17 mouse cellular contexts compared by ENCODE assay signal in the genomic region with DNA sequence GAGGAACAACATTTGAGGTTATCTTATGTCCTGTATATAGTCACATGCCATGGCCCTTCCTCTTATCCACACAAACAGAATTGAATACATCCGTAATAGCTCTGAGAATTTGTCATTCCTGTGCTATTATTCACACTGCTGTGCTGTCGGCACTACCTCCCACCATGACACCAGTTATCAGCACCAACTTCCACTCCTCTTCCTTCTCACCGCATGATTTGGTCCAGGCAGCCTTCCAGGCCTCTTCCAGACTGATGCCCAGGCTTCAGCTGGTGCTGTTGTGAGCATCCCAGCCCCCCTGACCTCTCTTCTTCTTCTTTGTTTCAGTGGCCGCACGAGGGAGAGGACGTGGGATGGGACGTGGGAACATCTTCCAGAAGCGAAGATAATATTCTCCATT. TPM values are rescaled to one million over a fixed set of nuclear protein-coding genes. Genes with fewer than 3 reads are reported as not detected.
A peak's percentile ranks its signal among the peaks of the same experiment; 100 is the strongest.
DNase-seq lines count a peak whose midpoint lies in the region; ATAC-seq lines count a peak whose summit lies in the region.
"Had no signal": no experiment of that assay in that cellular context is flagged by ENCODE, and none has a peak within 500 bp of the region (broad histone marks: within the 10 kb centered on the region; RNA-seq: fewer than 3 reads in every experiment).

No protein-coding gene starts in this region.

- no peak overlapping the region for H3K27ac ChIP-seq in heart, embryonic 12.5 days (ENCODE audit: poor library complexity, severe bottlenecking)
- peak overlapping the region; percentile 43; the same call in 1 of the 2 replicates for H3K27ac ChIP-seq in heart, embryonic 13.5 days (replicated peaks)
- H3K27ac ChIP-seq in hindbrain, embryonic 12.5 days = no peak overlapping the region
- H3K27ac ChIP-seq: embryonic facial prominence, embryonic 15.5 days; forebrain, embryonic 10.5 days; hindbrain, embryonic 10.5 days; liver, embryonic 13.5 days; neural tube, embryonic 12.5 days had no signal

- peaks cover 17% of the 10 kb centered on the region for H3K4me1 ChIP-seq in heart, embryonic 12.5 days (replicated peaks)
- peaks cover 25% of the 10 kb centered on the region for H3K4me1 ChIP-seq in heart, embryonic 13.5 days
- no peaks in the 10 kb centered on the region for H3K4me1 ChIP-seq in hindbrain, embryonic 12.5 days
- H3K4me1 ChIP-seq: embryonic facial prominence, embryonic 15.5 days; forebrain, embryonic 10.5 days; hindbrain, embryonic 10.5 days; liver, embryonic 13.5 days; neural tube, embryonic 12.5 days had no signal

- peak; percentile 71 to 75 for DNase-seq in heart, adult 18-20 months
- peak; percentile 35 for DNase-seq in lung, postnatal 10 days
- no peak for DNase-seq in lung, postnatal 14 days
- peak; percentile 35 for DNase-seq in heart, postnatal 4 days
- DNase-seq: cerebellum, adult 11 months; gastrocnemius, postnatal 25 days; liver, embryonic 13.5 days; right cerebral cortex, postnatal 14 days; thymus, postnatal 14 days had no signal

- no peak overlapping the region for H3K4me2 ChIP-seq in heart, embryonic 12.5 days
- no peak overlapping the region for H3K4me2 ChIP-seq in heart, embryonic 13.5 days
- H3K4me2 ChIP-seq in hindbrain, embryonic 12.5 days (replicated peaks) = no peak overlapping the region
- H3K4me2 ChIP-seq: embryonic facial prominence, embryonic 15.5 days; liver, embryonic 13.5 days; neural tube, embryonic 12.5 days had no signal

- 0 out of 2 replicates have a peak, but pooled peaks cover 3% of the 10 kb centered on the region for H3K9me3 ChIP-seq in heart, embryonic 12.5 days (replicated peaks)
- no peaks in the 10 kb centered on the region for H3K9me3 ChIP-seq in heart, embryonic 13.5 days
- no peaks in the 10 kb centered on the region for H3K9me3 ChIP-seq in hindbrain, embryonic 12.5 days (replicated peaks)
- H3K9me3 ChIP-seq: embryonic facial prominence, embryonic 15.5 days; forebrain, embryonic 10.5 days; hindbrain, embryonic 10.5 days; liver, embryonic 13.5 days; neural tube, embryonic 12.5 days had no signal

- no peak overlapping the region for H3K4me3 ChIP-seq in heart, embryonic 12.5 days
- no peak overlapping the region for H3K4me3 ChIP-seq in heart, embryonic 13.5 days
- no peak overlapping the region for H3K4me3 ChIP-seq in hindbrain, embryonic 12.5 days
- H3K4me3 ChIP-seq: embryonic facial prominence, embryonic 15.5 days; forebrain, embryonic 10.5 days; hindbrain, embryonic 10.5 days; liver, embryonic 13.5 days; neural tube, embryonic 12.5 days had no signal

- no peaks in the 10 kb centered on the region for H3K27me3 ChIP-seq in heart, embryonic 12.5 days (replicated peaks)
- no peaks in the 10 kb centered on the region for H3K27me3 ChIP-seq in heart, embryonic 13.5 days (replicated peaks)
- no peaks in the 10 kb centered on the region for H3K27me3 ChIP-seq in hindbrain, embryonic 12.5 days
- H3K27me3 ChIP-seq: embryonic facial prominence, embryonic 15.5 days; liver, embryonic 13.5 days; neural tube, embryonic 12.5 days had no signal

- WGBS in heart, embryonic 12.5 days = 61% methylated on average over 8 of the region's 8 CpGs
- WGBS in heart, embryonic 13.5 days = 52% methylated on average over 8 of the region's 8 CpGs
- WGBS in hindbrain, embryonic 12.5 days = 94% methylated on average over 8 of the region's 8 CpGs

- peaks cover 49% of the 10 kb centered on the region for H3K36me3 ChIP-seq in heart, embryonic 12.5 days
- H3K36me3 ChIP-seq in heart, embryonic 13.5 days = peaks cover 62% of the 10 kb centered on the region
- H3K36me3 ChIP-seq in hindbrain, embryonic 12.5 days = peaks cover 49% of the 10 kb centered on the region

- no peak; the same call in 1 of the 2 replicates for ATAC-seq in heart, embryonic 12.5 days (ENCODE audit: insufficient number of reproducible peaks, low FRiP score)
- ATAC-seq in heart, embryonic 13.5 days (ENCODE audit: extremely low read depth, insufficient number of reproducible peaks, low FRiP score, low TSS enrichment) = no peak
- ATAC-seq in hindbrain, embryonic 12.5 days (ENCODE audit: low FRiP score) = no peak

- no peak overlapping the region for H3K9ac ChIP-seq in heart, embryonic 12.5 days
- H3K9ac ChIP-seq in heart, embryonic 13.5 days = no peak overlapping the region
- no peak overlapping the region for H3K9ac ChIP-seq in hindbrain, embryonic 12.5 days
- H3K9ac ChIP-seq: embryonic facial prominence, embryonic 15.5 days; liver, embryonic 13.5 days; neural tube, embryonic 12.5 days had no signal

RNA-seq across cellular contexts. Expression of a gene that starts 17.2 kb away (rescaled TPM):
- total RNA-seq in heart, adult 18-20 months (2021) = 10 to 100 TPM; 33.0 to 36.8 TPM
- polyA plus RNA-seq in heart, embryonic 12.5 days (2016; fragmentation: Nextera tagmentation; extraction: Ambion mirVana) = 26.8 and 27.9 TPM in 2 replicates
- 22.4 and 25.4 TPM in 2 replicates for polyA plus RNA-seq in heart, embryonic 13.5 days (2015; fragmentation: Nextera tagmentation; extraction: Ambion mirVana)
- total RNA-seq in heart, postnatal 4 days (2021) = 10 to 100 TPM; 36.4 to 42.8 TPM
- polyA plus RNA-seq in hindbrain, embryonic 12.5 days (2016; fragmentation: Nextera tagmentation; extraction: Ambion mirVana) = 24.9 and 26.8 TPM in 2 replicates

RNA-seq across cellular contexts. Expression of a gene that starts 17.6 kb away (rescaled TPM):
- 10 to 100 TPM; 66.2 to 80.3 TPM for total RNA-seq in heart, adult 18-20 months (2021)
- polyA plus RNA-seq in heart, embryonic 12.5 days (2016; fragmentation: Nextera tagmentation; extraction: Ambion mirVana) = 105 and 106 TPM in 2 replicates
- polyA plus RNA-seq in heart, embryonic 13.5 days (2015; fragmentation: Nextera tagmentation; extraction: Ambion mirVana) = 96.6 and 101 TPM in 2 replicates
- total RNA-seq in heart, postnatal 4 days (2021) = 100 to 1,000 TPM in 1 of 2 experiments, 10 to 100 TPM in 1; 94.4 to 103 TPM
- polyA plus RNA-seq in hindbrain, embryonic 12.5 days (2016; fragmentation: Nextera tagmentation; extraction: Ambion mirVana) = 146 and 169 TPM in 2 replicates

RNA-seq across cellular contexts. Expression of a gene that starts 25.2 kb away (rescaled TPM):
- total RNA-seq in heart, adult 18-20 months (2021) = 1 to 10 TPM in 1 of 2 experiments, under 1 TPM in 1; 0.67 to 1.1 TPM
- 1.4 and 1.6 TPM in 2 replicates for polyA plus RNA-seq in heart, embryonic 12.5 days (2016; fragmentation: Nextera tagmentation; extraction: Ambion mirVana)
- polyA plus RNA-seq in heart, embryonic 13.5 days (2015; fragmentation: Nextera tagmentation; extraction: Ambion mirVana) = 1.2 TPM in 2 replicates
- 1 to 10 TPM; 1.5 TPM for total RNA-seq in heart, postnatal 4 days (2021)
- 14.6 and 15.4 TPM in 2 replicates for polyA plus RNA-seq in hindbrain, embryonic 12.5 days (2016; fragmentation: Nextera tagmentation; extraction: Ambion mirVana)
- total RNA-seq: monocyte, adult 5-6 weeks had no signal

RNA-seq across cellular contexts. Expression of a gene that starts 26.5 kb away (rescaled TPM):
- total RNA-seq in heart, adult 18-20 months (2021) = under 1 TPM in 1 of 2 experiments, not detected in 1; 0.54 TPM
- polyA plus RNA-seq in heart, embryonic 12.5 days (2016; fragmentation: Nextera tagmentation; extraction: Ambion mirVana) = 0.34 and 0.49 TPM in 2 replicates
- polyA plus RNA-seq in heart, embryonic 13.5 days (2015; fragmentation: Nextera tagmentation; extraction: Ambion mirVana) = 0.52 and 0.76 TPM in 2 replicates
- total RNA-seq in heart, postnatal 4 days (2021) = under 1 TPM in 1 of 2 experiments, not detected in 1; 0.38 TPM
- 1.1 and 2.0 TPM in 2 replicates for polyA plus RNA-seq in hindbrain, embryonic 12.5 days (2016; fragmentation: Nextera tagmentation; extraction: Ambion mirVana)
- total RNA-seq: monocyte, adult 5-6 weeks had no signal

RNA-seq across cellular contexts. Expression of a gene that starts 54.2 kb away (rescaled TPM):
- 1 to 10 TPM; 4.2 to 4.7 TPM for total RNA-seq in heart, adult 18-20 months (2021)
- 6.1 and 7.7 TPM in 2 replicates for polyA plus RNA-seq in heart, embryonic 12.5 days (2016; fragmentation: Nextera tagmentation; extraction: Ambion mirVana)
- 7.1 TPM in 2 replicates for polyA plus RNA-seq in heart, embryonic 13.5 days (2015; fragmentation: Nextera tagmentation; extraction: Ambion mirVana)
- 1 to 10 TPM; 8.4 to 9.3 TPM for total RNA-seq in heart, postnatal 4 days (2021)
- polyA plus RNA-seq in hindbrain, embryonic 12.5 days (2016; fragmentation: Nextera tagmentation; extraction: Ambion mirVana) = 1.1 and 2.1 TPM in 2 replicates
